Mouse (Mus musculus): ENCODE data around the gene Gm38392.

The Gm38392 gene

DNA sequence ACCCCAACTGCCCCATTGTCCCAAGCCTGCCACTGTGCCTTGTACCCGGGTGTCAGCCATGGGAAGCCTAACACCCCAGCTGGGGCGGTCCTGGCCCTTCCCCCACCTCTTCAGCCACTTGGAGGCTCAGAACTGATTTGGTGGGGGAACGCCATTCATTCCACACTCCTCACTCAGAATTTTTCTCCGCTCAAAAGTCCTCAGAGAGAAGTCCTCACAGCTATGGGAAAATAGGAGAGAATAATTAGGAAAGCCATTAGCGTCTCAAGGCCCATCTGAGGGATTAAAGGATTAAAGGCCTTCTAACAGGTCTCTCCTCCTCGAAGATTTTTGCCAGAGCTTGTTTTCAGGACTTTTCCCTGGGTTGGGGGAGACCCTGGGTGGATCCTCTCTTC, 49.9 kb downstream of the Gm38392 start:
- DNase-seq (ENCODE audit: low read depth, low spot score), result no peak

DNA sequence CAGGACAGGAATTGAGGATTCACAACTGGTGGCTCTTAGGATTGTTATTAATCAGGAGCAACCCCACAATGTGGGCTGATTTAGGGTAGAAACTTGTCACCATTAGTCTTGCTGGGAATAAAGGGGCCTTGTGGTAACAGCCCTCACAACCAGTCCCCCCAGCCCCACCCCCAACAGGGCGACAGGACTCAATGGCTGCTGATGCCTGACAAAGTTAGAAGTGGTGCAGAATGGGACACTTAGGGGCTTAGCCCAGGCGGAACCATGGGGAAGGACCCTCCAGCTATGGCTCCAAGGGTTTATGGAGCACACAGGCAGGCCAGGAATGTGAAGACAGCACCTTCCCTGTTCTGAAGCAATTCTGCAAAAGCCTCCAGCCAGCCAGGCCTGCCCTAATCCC, 51.4 kb downstream of the Gm38392 start:
- no peak for DNase-seq (ENCODE audit: low read depth, low spot score)

DNA sequence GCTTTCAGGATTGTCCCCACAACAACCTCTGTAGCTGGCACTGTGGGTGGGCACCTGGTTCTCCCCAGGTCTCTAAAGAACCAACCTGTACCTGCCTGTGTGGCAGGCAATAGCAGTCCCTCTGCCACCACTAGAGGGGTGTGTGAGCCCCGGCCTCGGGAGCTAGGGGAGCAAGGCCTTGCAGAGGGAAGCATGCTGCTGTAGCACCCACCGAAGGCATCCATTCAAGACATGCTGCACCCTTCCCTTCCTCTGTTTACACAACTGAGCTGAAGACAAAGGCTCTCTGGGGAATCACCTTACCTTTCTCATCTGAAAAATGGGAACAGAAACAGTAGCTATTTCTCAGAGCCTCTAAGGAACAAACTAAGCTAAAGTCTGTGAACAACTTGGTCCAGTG, 51.8 kb downstream of the Gm38392 start:
- no peak for DNase-seq (ENCODE audit: low read depth, low spot score)

DNA sequence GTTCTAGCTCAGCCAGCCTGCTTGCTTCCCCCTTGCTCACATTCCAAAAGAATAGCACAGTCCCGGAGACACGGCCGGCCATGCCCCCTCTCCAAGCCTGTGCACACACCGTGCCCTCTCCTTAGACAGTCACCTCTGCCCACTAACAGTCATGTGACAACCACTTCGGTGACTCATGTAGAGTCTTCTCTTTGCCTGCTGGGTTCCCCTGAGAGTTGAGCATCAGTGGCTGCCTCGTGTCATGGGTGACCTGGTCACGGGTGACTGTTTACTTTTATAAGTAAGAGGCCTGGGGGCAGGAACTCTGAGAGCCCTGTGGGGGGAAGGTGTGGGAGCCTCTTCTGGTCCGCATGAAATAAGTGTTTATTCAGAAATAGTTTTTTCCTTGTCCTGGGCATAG, 53.0 kb downstream of the Gm38392 start:
- no peak for DNase-seq (ENCODE audit: low read depth, low spot score)

DNA sequence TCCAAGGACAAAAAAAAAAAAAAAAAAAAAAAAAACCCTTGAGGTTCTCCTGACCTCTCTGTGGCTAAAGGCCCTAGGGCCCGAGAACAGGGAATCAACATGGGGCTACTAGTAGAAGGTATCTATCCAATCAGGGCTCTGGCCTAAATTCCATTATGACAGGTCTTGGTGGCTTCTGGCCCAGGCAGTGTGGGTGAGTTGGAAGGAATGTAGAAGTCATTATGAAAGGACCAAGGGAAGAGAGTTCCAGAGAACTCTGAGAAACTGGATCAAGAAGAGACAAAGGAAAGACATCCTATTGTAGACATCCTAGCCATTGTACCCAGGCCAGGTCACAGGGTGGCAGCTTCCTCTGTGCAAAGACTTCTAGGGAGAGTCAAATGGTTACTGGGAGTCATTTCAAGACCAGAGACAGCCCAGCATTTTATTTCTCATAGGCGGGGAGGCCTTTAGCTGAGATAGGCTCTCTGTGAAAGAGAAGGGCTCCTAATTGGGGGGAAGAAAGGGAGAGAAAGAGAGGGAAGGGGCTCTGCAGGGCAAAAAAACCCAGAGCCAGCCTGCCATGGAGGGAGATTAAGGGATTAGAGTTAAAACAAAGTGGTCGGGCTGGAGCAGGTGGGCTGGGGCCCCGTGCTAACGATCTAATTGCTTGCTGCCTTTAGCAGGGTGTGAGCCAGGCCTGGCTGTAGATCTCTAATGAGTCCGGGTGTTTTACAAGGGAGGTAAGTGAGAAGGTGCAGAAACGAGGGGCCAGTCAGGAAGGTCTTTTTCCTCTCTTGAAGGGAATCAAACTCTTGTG, 54.0 kb downstream of the Gm38392 start:
- no peak for DNase-seq (ENCODE audit: low read depth, low spot score)

DNA sequence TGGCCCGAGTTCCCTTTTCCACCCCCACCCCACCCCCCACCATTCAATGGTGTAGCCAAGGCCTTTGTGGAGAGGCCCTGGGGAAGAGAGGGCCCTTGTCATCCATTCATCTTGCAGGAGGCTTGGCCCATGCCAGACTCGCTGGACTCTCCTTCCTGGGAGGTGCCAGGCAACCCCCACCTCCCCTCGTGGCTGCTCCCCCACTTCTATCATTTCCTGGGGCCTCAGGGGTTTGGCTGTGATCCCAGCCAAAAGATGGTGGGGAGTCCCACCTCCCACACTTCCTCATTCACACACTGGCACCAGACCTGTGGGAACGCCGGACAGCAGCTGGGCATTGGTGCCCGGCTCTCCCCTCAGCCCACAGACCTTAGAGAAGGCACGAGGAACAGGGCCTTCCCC, 54.7 kb downstream of the Gm38392 start:
- DNase-seq (ENCODE audit: low read depth, low spot score), result no peak

DNA sequence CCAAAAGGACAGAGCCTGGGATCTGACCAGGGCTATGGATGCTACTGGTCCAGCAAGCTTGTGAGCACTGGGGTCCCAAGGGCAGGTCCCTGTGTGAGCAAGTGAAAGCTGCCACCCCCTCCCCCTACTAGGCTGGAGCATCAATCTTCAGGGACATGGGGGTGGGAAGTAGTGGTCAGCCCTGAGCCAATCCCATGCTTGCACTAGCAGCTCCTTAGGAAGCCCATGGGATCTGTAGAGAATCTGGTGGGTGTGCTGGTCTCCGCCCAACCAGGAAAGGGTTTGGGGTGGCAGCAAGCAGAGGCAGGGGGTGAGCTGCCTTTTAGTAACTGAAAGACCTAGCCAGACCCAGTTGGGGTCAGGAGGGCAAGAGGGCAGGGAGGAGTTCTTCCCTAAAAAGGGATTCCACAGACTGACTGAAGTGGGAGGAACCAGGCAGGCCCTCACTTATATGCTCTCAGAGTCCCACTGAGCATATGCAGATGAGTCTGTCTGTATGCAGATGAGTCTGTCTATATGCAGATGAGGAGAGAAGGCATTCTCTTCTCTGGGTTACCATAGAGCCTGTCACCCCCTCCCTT, 55.9 kb downstream of the Gm38392 start:
- DNase-seq (ENCODE audit: low read depth, low spot score), result no peak

DNA sequence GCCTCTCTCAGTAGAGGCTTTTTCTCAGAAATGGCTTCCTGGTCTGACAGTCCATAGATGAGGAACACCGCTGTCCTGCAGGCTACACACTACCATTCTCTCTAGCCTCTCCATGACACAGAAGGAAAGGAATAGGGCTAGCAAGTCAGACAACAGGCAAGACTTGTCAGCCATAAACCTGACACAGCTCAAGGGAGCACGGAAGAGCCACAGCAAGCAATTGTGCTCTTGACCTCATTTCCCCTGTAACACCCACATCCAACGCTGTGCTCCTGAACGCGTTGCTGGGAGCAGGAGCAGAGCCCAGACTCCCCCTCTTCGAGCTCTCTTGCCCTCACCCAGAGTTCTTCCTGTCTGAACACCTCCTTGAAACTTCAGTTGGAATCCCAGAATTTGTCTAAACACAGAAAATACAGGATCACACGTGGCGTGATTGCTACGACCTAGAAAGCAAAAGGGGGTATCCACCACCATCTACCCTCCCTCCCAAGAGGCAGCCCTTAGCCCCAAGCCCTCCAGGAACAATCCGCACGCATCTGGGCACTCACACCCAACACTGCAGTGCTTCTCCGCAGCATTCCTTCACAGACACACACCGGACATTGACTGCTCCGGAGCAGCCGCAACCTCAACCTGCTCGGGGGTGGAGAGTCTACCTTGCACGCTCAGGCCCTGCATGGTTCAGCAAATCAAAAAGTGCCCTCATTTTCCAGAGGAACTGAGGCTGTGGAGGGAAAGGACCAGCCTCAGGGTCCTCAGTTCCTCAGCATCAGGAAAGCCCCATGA, 56.6 kb downstream of the Gm38392 start:
- DNase-seq (ENCODE audit: low read depth, low spot score), result no peak

DNA sequence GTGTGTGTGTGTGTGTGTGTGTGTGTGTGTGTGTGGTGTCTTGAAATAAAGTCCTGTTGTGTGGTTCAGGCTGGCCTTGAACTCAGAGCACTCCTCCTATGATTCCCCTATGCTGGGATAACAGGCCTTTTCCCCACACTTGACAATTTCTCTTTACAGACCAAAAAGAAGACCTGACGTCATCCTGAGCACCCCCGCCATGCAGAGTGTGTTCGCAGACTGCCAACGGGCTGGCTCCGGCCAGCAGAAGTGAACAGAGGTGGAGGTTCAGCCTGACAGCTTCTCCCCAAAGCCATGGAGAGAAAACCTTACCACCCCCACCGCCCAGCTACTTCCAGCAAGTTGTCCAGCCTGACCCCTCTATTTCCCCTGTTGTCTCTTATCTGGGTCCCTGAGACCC, 57.5 kb downstream of the Gm38392 start:
- no peak for DNase-seq (ENCODE audit: low read depth, low spot score)

DNA sequence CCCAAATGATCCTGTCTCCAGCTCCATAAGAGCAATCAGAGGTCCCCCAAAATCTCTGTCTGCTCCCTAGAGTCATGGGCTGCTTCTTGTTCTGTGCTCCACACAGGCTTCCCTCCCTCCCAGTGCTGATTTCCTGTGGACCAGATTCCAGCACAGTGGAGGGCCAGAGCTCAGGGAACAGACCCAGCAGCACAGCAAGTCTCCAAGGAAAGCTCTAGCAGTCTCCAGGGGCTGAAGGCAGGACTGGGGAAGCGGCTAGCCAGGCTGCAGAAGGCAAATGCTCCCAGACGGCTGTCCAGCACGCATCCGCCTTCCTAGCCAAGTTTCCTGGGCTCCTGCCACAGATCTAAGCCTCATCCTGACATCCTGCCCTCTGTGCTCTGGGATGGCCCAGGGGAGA, 58.1 kb downstream of the Gm38392 start:
- no peak for DNase-seq (ENCODE audit: low read depth, low spot score)

DNA sequence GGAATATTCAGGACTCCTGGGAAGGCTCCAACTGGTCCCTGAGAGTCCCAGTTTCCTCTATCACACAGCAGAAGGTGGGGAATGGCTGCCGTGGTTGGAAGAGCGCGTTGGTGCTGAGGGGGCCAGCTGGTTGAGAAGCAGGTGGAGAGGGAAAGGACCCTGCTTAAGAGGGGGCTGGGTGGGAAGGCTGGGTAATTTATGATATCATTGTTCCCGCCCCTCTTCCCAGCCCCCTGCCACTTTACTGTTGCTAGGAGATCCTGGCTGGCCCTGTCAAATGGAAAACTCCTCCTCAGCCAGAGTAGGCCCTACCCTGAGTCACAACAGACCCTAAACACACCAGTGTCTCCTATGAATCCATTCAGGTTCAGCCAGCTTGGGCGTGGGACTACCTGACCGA, 59.0 kb downstream of the Gm38392 start:
- no peak for DNase-seq (ENCODE audit: low read depth, low spot score)

DNA sequence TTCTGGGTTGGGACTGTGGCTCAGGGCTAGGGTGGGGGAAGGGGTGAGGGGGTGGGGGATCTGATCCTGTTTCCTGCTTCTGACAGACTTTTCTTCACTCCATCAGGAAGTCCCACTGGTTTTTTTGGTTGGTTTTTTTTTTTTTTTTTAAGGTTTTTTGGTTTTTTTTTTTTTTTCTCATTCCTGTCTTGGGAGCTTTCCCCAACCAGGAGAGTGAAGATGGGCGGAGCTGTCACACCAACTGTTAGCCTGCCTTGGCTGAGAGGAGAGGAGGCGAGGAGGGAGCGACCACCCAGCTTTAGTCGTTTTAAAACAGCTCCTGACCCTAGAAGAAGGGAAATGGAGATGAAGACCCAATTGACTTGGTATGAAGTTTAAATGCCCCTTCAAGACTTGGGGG, 59.8 kb downstream of the Gm38392 start:
- no peak for DNase-seq (ENCODE audit: low read depth, low spot score)

DNA sequence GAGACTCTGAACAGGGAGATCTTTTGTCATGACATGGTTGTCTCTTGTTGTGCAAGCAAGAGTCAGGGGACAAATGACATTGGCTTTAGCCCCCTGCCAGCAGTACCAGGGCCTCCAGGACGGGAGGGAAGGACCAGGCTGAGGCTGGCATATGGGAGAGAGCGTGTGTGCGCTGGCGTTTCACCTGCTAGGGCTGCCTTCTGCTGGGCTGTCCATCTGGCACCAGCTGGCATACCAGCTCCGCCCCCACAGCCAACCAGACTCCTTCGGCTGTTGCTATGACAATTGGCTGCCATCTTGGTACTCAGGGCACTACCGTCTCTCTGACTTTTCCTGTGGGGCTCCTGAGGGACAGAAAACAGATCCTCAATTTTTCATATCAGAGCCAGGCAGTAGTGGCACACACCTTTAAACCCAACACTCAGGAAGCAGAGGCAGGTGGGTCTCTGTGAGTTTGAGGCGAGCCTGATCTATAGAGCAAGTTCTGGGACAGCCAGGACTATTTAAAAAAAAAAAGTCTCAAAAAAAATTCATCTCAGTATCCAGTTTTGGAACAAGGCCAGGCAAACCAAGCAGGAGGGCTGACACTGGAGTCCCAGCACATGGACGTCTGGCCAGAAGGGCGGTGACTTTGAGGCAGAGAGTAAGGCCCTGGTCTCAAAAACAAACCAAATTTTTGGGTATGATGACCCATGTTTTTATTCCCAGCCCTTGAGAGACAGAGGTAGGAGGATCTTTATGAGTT, 60.7 kb downstream of the Gm38392 start:
- no peak for DNase-seq (ENCODE audit: low read depth, low spot score)

DNA sequence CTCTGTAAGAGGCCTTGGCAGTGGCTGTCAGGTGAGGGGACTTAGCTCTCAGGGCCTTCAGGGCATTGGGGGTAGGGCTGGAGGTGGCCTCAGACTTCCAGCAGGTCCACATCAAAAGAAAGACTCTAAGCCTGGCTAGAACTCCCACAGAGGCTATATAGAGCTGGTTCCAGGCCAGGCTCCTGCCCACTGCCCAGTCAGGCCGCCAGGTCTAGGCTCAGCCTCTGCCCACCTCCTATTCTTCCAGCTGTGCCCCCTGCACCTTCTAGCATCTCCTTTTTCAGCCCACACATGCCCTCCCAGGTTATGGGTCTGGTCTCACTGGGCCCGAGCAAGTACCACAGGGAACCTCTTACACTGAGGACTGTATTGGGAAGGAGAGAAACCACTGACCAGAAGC, 62.1 kb downstream of the Gm38392 start:
- DNase-seq (ENCODE audit: low read depth, low spot score), result no peak

DNA sequence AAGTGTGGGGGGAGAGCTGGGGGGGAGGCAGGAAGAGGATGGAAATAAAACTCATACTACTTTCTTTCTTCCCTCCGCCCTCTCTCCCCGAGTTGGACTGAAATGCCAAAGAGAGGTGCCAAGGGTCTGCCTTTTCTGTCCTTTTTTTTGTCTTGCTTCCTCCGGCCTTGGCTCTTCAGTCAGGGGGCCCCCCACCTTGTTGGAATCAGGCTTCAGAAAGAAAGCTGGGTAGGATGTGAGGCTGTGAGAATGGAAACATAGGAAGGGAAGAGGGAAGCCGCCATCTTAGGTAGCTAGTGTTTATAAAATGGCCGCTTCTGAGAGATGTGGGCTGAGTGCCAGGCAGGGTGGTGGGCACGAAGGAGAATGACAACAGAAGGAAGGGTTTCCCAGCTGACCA, 64.6 kb downstream of the Gm38392 start:
- no peak for DNase-seq (ENCODE audit: low read depth, low spot score)

DNA sequence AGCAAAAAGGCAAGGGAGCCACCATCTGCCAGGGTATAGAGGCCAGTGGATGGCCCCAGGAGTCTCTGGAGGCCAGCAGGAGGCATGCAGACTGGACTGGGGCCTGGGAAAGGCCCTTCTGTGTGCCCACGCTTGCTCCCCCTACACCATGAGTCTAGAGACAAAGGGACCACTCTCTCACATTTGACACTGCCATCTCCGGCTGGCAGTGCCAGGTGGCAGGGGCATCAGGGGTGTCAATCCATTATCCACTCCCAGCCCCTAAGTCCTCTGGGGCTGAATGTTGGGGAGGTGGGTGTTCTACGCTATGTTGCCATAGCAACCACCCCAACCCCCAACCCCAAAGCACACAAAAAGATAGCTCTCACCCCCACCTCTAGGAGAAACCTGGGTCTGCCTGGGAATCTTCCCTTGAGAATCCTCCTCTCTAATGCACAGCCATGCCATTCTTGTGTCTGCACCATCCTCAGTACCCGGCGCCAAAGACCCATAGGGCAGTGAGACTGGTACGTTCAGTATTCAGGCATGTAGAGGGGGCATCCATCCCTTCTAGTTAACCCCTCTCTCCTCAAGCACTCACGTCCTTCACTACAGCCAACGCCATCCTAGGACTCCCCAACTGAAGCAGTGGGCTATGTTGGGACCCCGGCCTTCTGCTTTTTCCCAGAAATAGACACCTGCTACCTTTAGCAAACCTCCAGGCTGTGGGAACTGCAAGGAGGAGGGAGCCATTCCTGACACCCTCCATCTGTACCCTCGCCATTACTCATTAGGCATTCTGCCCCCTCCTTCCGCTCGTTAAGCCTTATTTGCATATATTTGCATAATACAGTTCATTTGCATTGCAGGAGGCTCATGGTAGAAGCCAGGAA, 65.3 kb downstream of the Gm38392 start:
- no peak for DNase-seq (ENCODE audit: low read depth, low spot score)

DNA sequence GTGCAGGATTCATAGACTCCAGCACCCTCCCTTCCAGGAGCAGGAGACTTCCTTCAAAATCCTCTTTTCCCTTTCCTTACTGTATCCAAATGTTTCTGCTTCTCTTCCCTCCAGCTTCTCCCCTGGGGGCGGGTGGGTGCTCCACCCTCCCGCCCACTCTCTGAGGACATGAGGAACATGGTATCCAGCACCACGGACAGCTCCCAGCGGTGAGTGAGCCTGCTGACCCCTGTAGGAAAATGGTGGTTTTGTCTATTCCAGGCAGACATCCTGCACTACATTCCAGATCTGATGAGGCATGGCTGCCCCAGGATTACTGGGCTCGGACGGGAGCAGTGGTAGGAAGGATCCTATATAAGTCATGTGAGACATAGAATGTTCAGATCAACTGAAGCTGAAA, 66.2 kb downstream of the Gm38392 start:
- no peak for DNase-seq (ENCODE audit: low read depth, low spot score)

DNA sequence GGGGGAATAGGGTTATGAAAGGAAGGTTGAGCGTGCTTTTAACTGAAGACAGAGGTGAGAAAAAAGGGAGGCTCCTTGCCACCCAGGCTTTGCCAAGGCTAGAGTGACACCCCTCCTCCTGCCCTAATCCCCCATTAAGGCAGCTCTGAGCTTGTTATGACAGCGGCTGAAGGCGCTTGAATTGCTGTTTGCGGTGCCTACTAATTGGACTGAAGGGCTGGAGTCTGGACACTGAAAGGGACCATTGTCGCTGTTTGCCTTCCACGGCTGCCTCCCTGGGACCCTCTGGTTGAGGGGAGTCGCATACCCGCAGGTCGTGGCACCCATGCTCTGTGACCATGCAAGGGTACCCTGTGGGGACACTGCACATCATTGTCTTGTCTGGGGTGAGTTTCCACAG, 67.1 kb downstream of the Gm38392 start:
- no peak for DNase-seq (ENCODE audit: low read depth, low spot score)

DNA sequence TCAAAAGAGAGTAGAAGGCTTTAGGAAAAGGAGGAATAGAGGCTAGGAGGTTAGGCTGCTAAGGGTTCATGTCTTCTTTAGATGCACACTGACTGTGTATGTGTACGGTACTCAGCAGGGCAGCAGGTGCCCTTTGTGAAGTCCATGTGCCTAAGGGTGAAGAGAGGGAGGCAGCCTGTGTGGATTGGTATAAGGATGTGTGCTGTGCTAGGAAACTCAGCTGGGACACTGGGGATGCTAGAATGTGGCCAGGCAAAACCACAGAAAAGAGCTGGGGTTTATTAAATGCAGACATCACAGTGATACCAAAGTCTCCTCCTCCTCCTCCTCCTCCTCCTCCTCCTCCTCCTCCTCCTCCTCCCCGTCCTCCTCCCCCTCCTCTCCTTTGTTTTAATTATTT, 69.3 kb downstream of the Gm38392 start:
- DNase-seq (ENCODE audit: low read depth, low spot score), result no peak

DNA sequence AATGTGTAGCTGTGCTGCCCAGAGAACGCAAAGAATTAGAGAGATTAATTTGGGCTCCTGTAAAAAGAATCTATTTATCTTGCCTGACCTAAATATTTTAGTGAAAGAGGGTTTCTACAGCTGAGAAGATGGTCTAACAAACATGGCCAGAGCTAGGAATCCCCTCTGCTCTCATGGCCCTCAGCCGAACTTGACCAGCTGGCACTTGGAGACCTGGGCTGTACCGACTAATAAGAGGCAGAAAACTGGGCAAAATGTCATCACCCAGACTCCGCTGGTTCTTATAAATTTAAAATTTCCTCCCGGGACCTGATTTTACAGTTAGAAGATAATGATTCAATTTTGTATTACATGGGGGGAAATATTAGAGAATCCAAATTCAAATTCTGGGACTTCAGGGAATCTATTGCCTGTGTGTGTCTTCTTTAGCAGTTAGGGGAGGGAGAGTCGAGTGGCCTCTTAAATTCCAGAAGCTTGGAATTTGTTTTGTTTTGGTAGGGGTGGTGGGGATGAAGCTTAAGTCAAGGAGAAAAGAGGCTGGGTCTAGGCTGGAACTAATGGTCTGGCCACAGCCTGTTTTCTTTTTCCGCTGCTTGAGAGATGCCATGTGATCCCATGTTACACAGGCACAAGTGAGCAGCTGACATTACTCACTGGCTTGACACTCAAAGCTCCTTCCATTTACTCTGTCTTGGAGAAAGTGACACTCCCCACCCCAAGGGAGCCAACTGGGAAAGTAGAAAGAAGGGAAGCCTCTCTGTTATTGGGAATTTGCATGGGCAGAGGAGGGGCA, 70.3 kb downstream of the Gm38392 start:
- DNase-seq (ENCODE audit: low read depth, low spot score), result no peak

Data from c-Kit-negative CD71-positive TER-119-positive erythroid progenitor cells, embryonic 14.5 days (primary cell).